Mouse (Mus musculus): ENCODE results near the gene Pex14.

Pex14 gene

DNA sequence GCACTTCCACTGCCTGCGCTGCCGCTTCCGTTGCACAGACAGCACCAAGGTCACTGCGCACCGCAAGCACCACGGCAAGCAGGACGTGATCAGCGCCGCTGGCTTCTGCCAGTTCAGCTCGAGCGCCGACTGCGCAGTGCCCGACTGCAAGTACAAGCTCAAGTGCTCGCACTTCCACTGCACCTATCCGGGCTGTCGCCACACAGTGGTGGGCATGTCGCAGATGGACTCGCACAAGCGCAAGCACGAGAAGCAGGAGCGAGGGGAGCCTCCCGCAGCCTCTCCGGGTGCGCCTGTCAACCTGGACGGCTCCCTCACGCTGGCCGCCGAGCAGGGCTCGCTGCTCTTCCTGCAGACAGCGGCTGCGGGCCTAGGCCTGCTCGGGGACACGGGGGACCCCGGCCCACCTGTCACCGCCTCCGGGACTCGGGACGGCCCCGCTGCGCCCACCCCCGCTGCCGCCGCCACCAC, 147.8 kb downstream of the Pex14 start:
- ATAC-seq (ENCODE audit: low TSS enrichment), result peak; percentile 48

DNA sequence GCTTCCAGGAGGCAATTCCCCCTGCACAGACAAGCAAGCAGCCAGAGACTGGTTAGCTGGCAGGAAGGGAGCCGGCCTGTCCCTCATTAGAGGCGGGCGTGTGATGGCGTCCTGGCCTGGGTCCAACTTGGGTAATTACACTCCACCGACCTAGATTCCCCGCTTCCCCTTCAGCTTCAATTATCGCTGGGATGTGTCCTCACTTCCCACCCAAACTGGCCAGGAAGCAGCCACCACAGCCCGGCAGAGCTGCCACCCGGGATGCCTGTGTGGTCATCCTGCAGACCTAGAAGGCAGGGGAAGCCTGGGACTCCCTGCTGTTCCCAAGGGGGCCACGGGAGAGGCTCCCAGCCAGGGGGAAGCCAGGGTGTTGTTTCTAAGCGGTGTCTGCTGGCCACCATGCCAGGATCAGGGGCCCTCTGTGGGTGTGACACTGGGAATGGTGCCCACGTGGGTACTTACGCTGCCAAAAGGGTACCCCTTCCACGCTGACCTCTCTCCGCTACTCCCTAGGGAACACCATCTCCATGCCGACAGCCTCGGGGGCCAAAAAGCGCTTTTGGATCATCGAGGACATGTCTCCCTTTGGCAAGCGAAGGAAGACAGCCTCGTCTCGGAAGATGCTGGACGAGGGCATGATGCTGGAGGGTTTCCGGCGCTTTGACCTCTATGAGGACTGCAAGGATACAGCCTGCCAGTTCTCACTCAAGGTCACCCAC, 148.6 kb downstream of the Pex14 start:
- peak; percentile 28; the same call in 1 of the 2 replicates for ATAC-seq (ENCODE audit: low TSS enrichment)

DNA sequence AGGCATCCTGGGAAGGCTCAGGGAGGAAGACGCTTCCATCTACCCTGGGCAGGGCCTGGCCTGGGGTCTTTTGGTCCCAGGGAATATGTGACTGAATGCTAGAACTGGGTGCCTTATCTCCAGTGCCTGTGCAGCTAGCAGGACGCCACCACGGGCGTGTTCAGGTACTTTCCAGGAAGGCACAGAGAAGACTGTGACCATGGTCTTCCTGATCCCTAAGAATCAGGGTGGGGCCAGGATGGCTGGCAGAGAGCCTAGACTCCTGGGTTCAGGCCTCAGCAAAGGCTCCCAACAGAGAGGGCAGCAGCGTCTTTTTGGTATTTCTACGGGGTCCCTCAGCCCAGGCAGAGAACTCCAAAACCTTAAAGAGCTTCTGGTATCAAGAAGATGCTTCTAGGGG, 149.2 kb downstream of the Pex14 start:
- ATAC-seq (ENCODE audit: low TSS enrichment), result no peak

DNA sequence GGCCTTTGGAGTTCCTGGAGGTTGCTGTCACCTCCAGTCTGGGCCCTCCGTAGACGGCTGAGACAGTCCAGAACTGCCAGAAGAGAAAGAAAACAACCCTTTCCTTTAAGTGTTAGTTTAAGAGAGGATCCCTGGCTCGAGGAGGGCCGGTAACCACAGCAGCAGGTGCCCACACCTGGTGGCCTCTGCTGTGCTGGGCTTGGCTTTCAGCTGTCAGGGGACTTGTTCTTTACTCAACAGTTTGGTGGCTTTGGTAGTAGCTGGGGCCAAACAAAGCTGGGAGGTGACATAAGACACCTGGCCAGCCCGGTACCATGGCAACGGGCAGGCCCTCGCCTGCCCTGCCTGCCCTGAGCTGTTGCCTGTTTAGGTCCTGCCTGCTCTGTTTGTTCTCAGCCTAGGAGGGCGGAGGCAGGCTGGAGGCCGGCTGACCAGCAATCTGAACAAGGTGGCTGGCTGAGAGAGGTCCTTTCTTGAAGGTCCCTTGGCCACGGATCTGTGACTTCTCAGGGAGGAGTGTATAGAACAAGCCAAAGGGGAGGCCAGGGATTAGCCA, 151.8 kb downstream of the Pex14 start:
- no peak for ATAC-seq (ENCODE audit: low TSS enrichment)

DNA sequence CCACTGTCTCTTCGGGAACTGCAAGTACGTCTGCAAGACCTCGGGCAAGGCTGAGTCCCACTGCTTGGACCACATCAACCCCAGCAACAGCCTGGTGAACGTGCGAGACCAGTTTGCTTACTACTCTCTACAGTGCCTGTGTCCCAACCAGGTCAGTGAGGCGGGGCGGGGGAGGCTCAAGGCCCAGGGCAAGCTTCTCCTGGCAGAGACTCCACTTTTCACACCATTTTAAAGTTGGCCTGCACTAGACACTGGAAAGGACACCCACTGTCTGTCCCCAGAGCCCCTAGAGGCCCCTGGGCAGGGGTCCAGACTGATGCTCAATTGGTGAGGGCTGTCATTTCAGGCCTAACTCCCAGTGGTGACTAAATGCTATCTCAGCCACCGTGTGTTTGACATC, 153.6 kb downstream of the Pex14 start:
- no peak for ATAC-seq (ENCODE audit: low TSS enrichment)

DNA sequence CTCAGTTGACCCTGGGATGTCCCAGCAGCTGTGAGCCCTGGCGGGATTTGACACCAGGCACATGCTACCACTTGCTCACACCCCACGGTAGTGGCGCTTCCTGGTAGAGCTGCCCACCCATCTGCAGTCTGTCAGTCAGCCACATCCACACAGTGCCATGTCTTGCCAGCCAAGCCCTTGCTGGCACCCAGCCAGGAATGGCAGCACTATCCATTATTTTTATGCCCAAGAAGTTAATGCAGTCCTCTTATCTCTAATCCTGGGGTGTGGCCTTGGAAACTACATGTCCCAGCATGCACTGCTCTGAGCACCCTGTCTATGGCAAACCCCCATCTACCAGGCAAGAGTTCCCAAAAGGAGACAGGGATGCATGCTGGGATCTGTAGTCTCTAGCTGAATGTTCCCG, 154.2 kb downstream of the Pex14 start:
- peak; percentile 91 for ATAC-seq (ENCODE audit: low TSS enrichment)

DNA sequence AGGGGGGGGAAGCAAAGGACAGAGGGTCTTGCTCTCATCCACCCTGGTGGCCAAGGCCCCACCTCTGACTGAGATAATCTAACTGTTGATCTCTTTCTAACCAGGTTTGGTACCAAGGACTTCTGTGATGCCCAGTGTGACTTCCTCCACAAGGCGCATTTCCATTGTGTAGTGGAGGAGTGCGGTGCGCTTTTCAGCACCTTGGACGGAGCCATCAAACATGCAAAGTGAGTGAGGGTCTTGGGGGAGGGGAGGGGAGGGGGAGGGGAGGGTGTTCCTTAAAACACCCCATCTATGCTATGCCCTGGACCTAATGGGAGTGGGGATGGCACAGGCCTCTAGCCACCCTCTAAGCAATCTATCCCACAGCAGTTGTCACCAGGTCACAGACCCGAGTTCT, 156.6 kb downstream of the Pex14 start:
- ATAC-seq (ENCODE audit: low TSS enrichment), result no peak

DNA sequence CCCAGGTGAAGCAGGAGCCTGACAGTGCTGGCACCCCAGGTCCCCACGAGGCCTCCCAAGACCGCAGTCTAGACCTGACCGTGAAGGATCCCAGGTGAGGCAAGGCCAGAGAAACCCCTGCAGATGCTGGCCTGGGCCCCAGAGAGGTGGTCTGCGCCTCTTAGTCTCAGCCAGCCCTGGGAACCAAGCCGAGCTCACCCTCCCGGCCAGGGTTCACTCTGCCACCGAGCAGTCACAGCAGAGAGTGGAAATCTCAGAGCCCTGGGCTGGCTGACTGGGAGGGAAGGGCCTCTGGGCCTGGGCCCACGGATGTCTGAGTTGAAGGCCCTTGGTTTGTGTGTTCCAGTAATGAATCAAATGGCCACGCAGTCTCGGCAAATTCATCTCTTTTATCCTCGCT, 158.4 kb downstream of the Pex14 start:
- no peak for ATAC-seq (ENCODE audit: low TSS enrichment)

DNA sequence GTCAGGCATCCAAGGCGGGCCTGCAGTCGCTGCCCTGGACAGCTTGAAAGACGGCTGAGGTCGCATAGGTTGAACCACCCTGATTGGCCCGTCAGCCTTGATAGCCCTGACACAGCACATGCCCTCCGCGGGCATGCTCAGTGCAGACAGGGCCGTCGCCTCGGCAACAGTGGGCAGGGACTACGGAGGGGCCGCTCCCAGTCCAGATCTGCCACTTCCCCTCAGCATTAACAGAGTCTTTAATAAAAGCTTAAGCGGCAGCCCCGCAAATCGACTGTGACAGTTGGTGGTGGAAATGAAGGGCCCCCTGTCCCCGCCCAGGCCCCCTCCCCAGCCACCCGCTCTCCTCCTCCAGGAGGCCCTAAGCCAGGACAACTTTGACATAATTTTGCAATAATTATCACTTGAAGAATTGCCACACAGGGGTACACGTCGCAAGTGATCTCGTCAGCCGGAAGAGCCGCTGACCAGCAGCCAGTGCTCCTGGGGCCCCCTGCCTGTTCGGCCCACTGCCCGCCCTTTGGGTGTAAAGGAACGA, 158.9 kb downstream of the Pex14 start:
- 0 out of 2 replicates have a peak, but pooled peaks have one; percentile 27 for ATAC-seq (ENCODE audit: low TSS enrichment)

DNA sequence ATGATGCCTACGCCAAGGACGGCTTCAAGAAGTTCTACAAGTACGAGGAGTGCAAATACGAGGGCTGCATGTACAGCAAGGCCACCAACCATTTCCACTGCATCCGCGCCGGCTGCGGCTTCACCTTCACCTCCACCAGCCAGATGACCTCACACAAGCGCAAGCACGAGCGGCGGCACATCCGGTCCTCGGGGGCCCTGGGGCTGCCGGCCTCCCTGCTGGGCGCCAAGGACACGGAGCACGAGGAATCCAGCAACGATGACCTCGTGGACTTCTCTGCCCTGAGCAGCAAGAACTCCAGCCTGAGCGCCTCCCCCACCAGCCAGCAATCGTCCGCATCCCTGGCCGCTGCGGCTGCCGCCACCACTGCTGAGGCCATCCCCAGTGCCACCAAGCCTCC, 161.1 kb downstream of the Pex14 start:
- ATAC-seq (ENCODE audit: low TSS enrichment), result no peak

DNA sequence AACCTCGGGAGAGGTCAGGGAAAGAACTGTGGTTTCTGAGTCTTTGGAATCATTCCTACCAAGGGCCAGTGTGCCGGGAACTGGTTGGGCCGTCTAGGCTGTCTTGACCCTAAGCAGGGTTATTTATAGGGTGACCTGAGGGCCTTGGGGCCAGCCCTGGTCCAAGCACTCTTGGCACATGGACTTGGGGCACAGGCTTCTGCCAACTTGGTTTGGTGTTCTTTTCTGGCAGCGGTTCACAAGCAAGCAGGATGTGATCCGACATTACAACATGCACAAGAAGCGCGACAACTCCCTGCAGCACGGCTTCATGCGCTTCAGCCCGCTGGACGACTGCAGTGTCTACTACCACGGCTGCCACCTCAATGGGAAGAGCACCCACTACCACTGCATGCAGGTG, 162.9 kb downstream of the Pex14 start:
- no peak for ATAC-seq (ENCODE audit: low TSS enrichment)

DNA sequence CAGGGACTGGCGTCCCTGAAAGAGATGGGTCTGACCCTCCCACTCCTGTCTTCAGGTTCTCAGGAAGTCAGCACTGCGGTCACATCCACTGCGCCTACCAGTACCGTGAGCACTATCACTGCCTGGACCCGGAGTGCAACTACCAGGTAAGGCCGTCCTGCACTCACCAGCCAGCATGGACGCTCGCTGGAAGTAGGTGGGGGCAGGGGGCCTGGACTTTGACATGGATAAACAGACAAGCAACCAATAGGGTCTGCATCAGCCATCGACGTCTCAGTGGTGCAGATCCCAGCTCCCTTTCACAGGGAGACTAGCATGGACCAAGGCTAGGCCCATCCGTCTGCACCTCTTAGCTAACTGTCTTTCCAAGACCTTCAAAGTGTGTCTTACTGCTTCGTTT, 163.6 kb downstream of the Pex14 start:
- no peak for ATAC-seq (ENCODE audit: low TSS enrichment)

DNA sequence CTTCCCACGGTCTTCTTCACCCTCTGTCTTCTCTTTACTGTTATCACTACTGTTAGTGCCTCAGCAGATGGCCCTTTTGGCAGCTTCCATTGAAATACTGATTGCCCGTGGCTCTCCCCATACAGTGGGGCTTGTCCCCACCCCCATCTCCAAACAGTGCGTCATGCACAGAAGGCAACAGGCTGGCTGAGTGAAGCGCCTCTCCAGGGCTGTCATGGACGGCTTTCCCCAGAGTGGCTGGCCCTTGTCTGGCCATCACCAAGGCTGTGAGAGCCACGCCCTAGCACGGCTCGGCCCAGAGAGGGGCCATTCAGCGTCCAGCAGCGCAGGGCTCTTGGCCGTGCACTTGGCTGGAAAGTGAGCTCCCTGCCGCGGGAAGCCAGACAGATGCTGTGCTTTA, 164.5 kb downstream of the Pex14 start:
- no peak for ATAC-seq (ENCODE audit: low TSS enrichment)

DNA sequence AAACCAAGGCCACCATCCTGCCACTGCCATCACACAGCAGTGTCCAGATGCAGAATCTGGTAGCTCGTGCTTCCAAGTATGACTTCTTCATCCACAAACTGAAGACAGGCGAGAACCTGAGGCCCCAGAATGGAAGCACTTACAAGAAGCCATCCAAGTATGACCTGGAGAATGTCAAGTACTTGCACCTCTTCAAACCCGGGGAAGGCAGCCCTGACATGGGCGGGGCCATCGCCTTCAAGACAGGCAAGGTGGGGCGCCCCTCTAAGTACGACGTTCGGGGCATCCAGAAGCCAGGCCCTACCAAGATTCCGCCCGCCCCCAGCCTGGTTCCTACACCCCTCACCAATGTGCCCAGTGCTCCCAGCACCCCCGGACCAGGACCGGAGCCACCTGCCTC, 166.6 kb downstream of the Pex14 start:
- ATAC-seq (ENCODE audit: low TSS enrichment), result no peak

DNA sequence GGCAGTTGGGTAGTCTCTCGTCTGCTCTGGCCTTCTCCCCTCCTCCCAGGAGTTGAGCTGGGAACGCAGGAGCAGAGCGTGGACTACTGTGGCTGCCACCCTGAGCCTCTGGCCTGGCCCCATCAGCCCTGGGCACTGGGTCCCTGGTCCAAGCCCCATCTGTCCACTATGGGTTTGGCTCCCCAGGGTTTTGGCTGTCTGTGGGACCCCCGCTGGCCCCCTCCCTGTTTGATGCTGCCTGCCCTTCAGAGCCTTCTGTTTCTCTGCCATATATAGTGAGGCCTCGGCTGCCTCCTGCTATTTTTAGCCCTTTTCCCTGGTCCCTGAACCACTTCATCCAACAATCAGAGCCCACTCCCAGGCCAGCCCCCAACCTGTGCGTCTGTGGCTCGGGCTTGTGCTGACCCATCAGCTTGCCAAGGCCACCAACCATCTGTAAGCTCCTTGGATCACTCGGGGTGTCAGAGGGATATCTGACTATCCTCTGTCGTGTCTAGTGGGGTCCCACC, 168.9 kb downstream of the Pex14 start:
- no peak for ATAC-seq (ENCODE audit: low TSS enrichment)

DNA sequence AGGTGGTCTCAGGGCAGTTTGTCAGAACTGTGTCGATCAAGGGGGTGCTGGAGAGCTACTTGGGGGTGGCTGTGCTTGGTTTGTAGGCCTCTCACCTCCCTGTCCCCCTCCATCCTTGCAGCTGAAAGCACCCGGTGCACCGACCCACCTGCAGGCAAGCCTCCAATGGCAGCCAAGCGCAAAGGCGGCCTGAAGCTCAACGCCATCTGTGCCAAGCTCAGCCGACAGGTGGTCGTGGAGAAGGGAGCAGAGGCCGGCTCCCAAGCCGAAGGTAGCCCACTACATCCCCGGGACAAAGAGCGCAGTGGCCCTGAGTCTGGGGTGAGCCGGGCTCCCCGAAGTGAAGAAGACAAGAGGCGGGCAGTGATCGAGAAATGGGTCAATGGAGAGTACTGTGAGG, 170.8 kb downstream of the Pex14 start:
- ATAC-seq (ENCODE audit: low TSS enrichment), result no peak

DNA sequence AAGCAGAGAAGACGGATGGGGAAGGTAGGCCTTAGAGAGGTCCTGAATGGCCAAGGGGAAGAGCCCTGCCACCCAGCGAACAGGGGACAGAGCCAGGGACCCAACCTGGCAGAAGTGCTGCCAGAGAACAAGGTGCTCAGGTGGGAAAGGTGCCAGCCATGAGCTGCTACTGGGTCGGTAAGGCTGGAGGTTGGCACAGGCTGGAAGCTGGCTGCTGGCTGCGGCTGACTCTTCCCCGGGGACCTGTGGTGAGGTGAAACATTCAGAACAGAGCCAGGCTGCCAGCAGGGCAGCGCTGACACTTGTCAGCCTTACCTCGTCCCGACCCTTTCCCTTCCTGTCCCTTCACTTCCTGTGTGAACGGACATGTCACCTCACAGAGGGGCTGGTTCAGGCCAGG, 171.4 kb downstream of the Pex14 start:
- ATAC-seq (ENCODE audit: low TSS enrichment), result no peak

DNA sequence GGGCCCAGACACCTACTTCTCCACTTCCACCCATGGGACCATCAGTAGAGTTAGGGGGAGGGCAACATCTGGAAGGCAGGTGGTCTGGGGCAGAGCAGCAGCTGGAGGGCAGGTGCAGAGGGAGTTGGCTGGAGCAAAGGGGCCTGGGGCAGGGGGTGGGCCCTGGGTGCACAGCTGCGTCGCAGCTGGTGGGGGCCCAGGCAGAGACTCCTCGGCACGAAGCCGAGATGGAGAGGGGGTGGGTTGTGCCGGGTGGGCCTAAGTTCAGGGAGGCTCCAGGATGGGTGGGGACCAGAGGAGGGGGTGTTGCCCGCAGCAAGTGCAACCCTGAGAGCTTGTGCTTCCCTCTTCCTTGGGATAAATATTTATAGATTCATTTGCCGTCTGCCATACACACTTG, 173.2 kb downstream of the Pex14 start:
- no peak for ATAC-seq (ENCODE audit: low TSS enrichment)

DNA sequence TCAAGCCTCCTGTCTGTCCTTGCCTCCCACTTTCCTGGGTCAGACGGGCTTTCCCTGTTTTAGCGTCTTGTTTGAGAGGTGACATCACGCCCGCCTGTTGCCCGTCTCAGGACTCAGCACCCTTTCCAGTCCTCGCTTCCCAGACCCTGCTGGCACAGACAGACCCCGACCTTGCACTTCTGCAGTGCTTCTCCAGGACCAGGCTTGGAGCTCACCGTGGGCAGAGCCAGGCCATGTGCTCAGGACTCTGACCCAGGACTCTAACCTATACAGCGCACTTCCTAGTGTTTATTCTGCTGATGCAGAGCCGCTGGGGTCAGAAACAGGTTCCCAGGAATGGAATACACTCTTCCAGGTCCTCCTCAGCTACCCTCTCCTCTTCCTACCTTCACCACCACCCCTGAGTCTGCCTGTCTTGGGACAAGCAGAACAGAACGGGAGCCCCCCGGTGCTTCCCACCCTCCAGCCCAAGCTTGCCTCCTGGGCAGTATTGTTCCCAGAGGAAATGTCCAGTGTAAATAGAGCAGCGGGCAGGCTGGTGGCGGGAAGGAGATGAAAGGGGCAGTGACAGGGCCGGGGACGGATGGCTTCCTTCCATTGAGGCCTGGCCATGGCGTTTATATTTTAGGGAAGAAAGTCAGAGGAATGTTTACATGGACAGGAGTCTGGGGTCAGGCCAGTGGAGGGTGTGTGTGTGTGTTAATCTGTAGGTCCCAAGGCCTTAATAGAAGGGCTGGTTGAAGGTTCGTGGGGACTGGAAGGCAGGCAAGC, 173.9 kb downstream of the Pex14 start:
- no peak for ATAC-seq (ENCODE audit: low TSS enrichment)

DNA sequence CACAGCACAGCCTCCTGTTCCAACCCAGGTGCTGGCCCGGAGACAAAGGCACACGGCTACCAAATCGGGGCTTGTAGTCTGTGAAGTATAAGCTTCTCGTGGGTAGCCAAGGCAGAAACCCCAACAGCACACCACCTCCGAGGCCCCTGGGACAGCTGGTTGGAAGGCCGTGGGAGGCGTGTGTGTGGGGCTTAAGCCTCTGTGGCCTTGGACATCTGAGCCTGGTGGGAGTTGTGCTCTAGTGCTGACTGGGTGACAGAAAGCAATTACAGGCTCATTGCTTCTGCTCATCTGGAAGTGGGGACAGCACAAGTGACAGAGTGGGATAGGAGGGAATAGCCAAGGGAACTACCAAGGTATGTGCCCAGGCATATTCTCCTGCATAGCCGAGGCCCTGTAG, 175.7 kb downstream of the Pex14 start:
- ATAC-seq (ENCODE audit: low TSS enrichment), result no peak

DNA sequence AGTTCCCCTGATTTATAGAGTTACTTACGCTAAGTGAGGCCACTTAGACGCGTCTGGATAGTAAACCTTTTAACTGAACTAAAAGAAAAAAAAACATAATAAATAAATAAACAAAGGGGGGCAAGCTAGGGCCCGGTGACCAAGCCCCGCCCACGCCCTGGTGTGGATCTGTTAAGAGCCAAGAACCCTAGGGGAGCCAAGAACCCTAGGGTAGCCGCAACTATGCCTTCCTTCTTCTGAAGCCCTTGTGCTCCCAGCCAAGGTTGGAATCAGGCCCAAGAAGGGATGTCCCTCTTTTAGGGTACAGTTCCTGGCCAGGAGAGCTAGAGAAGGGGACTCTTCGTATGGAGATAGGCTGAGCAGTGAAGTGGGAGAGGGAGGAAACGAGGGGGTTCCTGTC, 176.3 kb downstream of the Pex14 start:
- ATAC-seq (ENCODE audit: low TSS enrichment), result no peak

DNA sequence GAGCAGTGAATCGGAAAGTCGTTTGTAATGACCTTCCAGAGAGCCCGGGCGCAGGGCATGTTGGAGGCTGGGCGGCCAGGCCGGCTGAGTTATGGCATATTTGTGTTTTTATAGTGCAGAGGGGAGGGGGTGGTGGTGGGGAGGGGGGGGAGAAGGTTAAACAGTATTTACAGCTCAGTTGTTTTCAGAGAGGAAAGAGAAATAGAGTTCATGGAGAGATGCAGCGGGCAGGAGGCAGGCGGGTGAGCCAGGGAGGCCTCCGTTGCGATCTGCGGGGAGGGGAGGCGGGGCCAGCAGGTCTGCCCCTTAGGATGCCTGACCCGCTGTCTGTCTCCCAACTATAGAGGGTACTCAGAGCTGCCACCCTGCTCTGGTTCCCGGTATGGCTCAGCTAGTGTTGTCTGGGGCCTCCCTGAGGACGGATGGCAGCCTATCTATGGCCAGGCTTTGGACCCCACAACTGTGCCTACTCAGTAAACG, 177.4 kb downstream of the Pex14 start:
- ATAC-seq (ENCODE audit: low TSS enrichment), result no peak

All from frontal cortex, adult (tissue).